Mouse (Mus musculus) B cell, adult 67 days (primary cell): ENCODE measurements around the gene Edem2. TPM values are rescaled to one million over a fixed set of nuclear protein-coding genes. Genes with fewer than 3 reads are reported as not detected.

Experiments used
- total RNA-seq, 2 experiments: library from RNA; stranded (reverse); gene quantifications; 4 replicates each; pipeline ENCODE4 v1.2.4; 2023

The Edem2 gene
- 10 to 100 TPM; 37.2 to 39.6 TPM for total RNA-seq

GRCm38 (mm10) chr2:155729158-155729645, at the start of gene Edem2:
Gene Edem2 (minus strand): TSS chr2:155729475.

GRCm38 (mm10) chr2:155774927-155775684, 45.8 kb upstream of the Edem2 start, which contains the start of gene Mmp24:
Gene Mmp24 (plus strand): TSS chr2:155775342.

GRCm38 (mm10) chr2:155751014-155751786, 21.9 kb upstream of the Edem2 start, which contains the start of gene Procr:
Gene Procr (plus strand): TSS chr2:155751117.

DNA sequence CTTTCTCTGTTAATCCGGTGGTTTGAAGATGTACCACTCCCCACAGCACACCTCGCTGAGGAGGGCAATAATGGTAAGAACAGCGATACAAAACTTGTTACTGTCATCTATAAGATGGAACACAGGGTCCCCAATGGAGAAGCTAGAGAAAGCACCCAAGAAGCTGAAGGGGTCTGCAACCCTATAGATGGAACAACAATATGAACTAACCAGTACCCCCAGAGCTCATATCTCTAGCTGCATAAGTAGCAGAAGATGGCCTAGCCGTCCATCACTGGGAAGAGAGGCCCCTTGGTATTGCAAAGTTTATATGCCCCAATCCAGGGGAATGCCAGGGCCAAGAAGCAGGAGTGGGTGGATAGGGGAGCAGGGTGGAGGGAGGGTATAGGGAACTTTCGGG, 6.5 kb upstream of the Edem2 start, which contains the start of gene Gm17581:
Gm17581 (minus strand) TSS at position 101 of the 400 bp plus-strand sequence.

DNA sequence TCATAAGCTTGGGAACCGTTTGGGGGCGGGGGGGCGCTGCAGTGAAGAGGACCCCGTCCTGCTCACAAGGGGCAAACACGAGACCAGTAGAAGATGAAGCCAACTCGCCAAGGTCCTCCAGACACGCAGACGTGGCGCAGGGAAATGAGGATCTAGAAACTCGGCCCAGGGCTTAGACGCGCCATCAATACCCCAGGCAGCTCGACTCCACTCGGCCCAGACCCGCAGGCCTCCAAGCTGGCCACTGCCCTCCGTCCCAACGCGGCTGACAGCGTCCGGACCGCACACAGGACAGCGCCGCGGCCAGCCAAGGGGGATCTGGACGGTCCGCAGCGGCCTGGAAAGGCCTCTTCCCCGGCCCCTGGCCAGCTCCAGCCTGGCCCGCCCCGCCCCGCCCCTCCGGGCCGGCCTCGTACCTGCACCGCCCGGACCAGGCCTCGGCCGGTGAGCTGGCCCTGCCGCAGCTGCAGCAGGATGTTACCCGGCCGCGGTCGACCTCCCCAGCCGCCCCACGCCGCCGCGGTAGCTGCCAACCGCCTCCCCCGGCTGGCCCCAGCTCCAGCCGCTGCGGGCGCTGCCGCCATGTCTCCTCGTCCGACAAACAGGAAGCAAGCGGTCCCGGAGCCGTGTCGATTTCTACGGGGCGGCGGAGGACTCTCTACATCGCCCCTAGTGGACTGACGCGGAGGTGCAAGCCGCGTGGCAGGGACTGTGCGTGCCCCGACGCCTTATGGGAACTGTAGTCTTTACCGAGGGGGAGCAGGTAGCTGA, 37.4 kb downstream of the Edem2 start, which contains the start of gene Trpc4ap:
Trpc4ap (minus strand) TSS at position 662 of the 771 bp plus-strand sequence.

Other genes with a start within 250 kb of the Edem2 start
- gene Acss2, start 211.5 kb downstream of the Edem2 start, total RNA-seq: 1 to 10 TPM; 2.9 to 4.3 TPM
- gene Ggt7, start 211.2 kb downstream of the Edem2 start, total RNA-seq: under 1 TPM in 1 of 2 experiments, not detected in 1; 0.67 TPM
- gene Gss, start 136.7 kb downstream of the Edem2 start, total RNA-seq: 10 to 100 TPM; 12.4 to 13.5 TPM
- not detected for gene Myh7b, start 118.3 kb downstream of the Edem2 start, total RNA-seq
- 100 to 1,000 TPM; 175 to 198 TPM for gene Trpc4ap, start 37.1 kb downstream of the Edem2 start, total RNA-seq
- not detected for gene Gm17581, start 6.4 kb upstream of the Edem2 start, total RNA-seq
- gene Procr, start 21.6 kb upstream of the Edem2 start, total RNA-seq: not detected
- gene Mmp24, start 45.9 kb upstream of the Edem2 start, total RNA-seq: not detected
- 10 to 100 TPM; 25.9 to 27.2 TPM for gene BC029722, start 90.0 kb upstream of the Edem2 start, total RNA-seq
- 100 to 1,000 TPM in 1 of 2 experiments, 10 to 100 TPM in 1; 84.4 to 126 TPM for gene Eif6, start 97.5 kb upstream of the Edem2 start, total RNA-seq
- gene Fam83c, start 105.4 kb upstream of the Edem2 start, total RNA-seq: not detected
- gene Uqcc1, start 200.8 kb upstream of the Edem2 start, total RNA-seq: 10 to 100 TPM; 35.4 to 40.9 TPM
- not detected for gene Gm15557, start 211.3 kb upstream of the Edem2 start, total RNA-seq
- not detected for gene Gdf5, start 215.9 kb upstream of the Edem2 start, total RNA-seq
- 10 to 100 TPM; 65.6 to 75.0 TPM for gene Cep250, start 227.0 kb upstream of the Edem2 start, total RNA-seq